Mouse (Mus musculus): Measurements from ENCODE around the gene Shld2. TPM values are rescaled to one million over a fixed set of nuclear protein-coding genes. Genes with fewer than 3 reads are reported as not detected.

Shld2 gene
- total RNA-seq, 2 experiments from 2014 or later = 7.1 to 8.0 TPM

- DNase-seq = no peak
These were observed 88.7 kb downstream of the Shld2 start for GRCm38 (mm10) chr14:34221416-34222077.

- DNase-seq = no peak
These were observed 89.9 kb downstream of the Shld2 start for GRCm38 (mm10) chr14:34220426-34220825.

- DNase-seq = peak; percentile 14
These were observed 90.5 kb downstream of the Shld2 start for GRCm38 (mm10) chr14:34219786-34220198.

- no peak for DNase-seq
These were observed 91.0 kb downstream of the Shld2 start, which contains the start of gene Syt15 for GRCm38 (mm10) chr14:34219295-34219694. Syt15 (plus strand) TSS chr14:34219595.

GRCm38 (mm10) chr14:34215451-34216127 is 94.7 kb downstream of the Shld2 start:
- no peak for DNase-seq

- DNase-seq = no peak
These were observed 100.4 kb downstream of the Shld2 start for GRCm38 (mm10) chr14:34209942-34210341.

GRCm38 (mm10) chr14:34209080-34209479 is 101.2 kb downstream of the Shld2 start:
- no peak for DNase-seq

GRCm38 (mm10) chr14:34208651-34209050 is 101.6 kb downstream of the Shld2 start:
- DNase-seq = peak; percentile 51

- DNase-seq = no peak
These were observed 102.3 kb downstream of the Shld2 start for GRCm38 (mm10) chr14:34207996-34208395.

GRCm38 (mm10) chr14:34201231-34202035 is 108.9 kb downstream of the Shld2 start, which contains the start of gene Gprin2:
Gprin2 (minus strand) TSS chr14:34201653.
- DNase-seq = peak; percentile 52

- peak; percentile 41 for DNase-seq
These were observed 109.5 kb downstream of the Shld2 start for GRCm38 (mm10) chr14:34200738-34201230.

- DNase-seq = no peak
These were observed 113.6 kb downstream of the Shld2 start for GRCm38 (mm10) chr14:34196706-34197105.

- no peak for DNase-seq
These were observed 114.8 kb downstream of the Shld2 start for GRCm38 (mm10) chr14:34195466-34195865.

- no peak for DNase-seq
These were observed 116.4 kb downstream of the Shld2 start for GRCm38 (mm10) chr14:34193879-34194278.

GRCm38 (mm10) chr14:34190361-34190760 is 119.9 kb downstream of the Shld2 start:
- no peak for DNase-seq

GRCm38 (mm10) chr14:34188629-34189028 is 121.7 kb downstream of the Shld2 start:
- peak; percentile 54 for DNase-seq

Other genes with a start within 250 kb of the Shld2 start
- 1 to 10 TPM in 1 of 2 experiments, under 1 TPM in 1; 0.28 to 1.3 TPM for gene Anxa8, start 224.5 kb downstream of the Shld2 start, total RNA-seq (2021)
- gene A630023A22Rik, start 207.7 kb downstream of the Shld2 start, total RNA-seq (2021) = not detected
- under 1 TPM; 0.16 TPM for gene Npy4r, start 158.0 kb downstream of the Shld2 start, total RNA-seq (2021)
- under 1 TPM; 0.50 to 0.52 TPM for gene Gprin2, start 108.8 kb downstream of the Shld2 start, total RNA-seq (2021)
- 1 to 10 TPM in 1 of 2 experiments, under 1 TPM in 1; 0.89 to 1.6 TPM for gene Syt15, start 90.9 kb downstream of the Shld2 start, total RNA-seq (2021)
- 100 to 1,000 TPM; 116 to 120 TPM for gene Glud1, start 234 bp upstream of the Shld2 start, total RNA-seq (2021)
- gene Fam25c, start 44.9 kb upstream of the Shld2 start, total RNA-seq (2021) = not detected
- gene Sncg, start 64.3 kb upstream of the Shld2 start, total RNA-seq (2021) = 10 to 100 TPM; 10.2 to 16.9 TPM
- 10 to 100 TPM; 16.7 to 18.7 TPM for gene Mmrn2, start 65.0 kb upstream of the Shld2 start, total RNA-seq (2021)
- 100 to 1,000 TPM in 1 of 2 experiments, 10 to 100 TPM in 1; 92.4 to 102 TPM for gene Bmpr1a, start 192.8 kb upstream of the Shld2 start, total RNA-seq (2021)
- gene 9230112D13Rik, start 212.3 kb upstream of the Shld2 start, total RNA-seq (2021) = not detected

Data from gastrocnemius, postnatal 10 days (tissue).